Mouse (Mus musculus) left cerebral cortex, adult 2 months (tissue): Measurements from ENCODE around the gene Itga9. TPM values are rescaled to one million over a fixed set of nuclear protein-coding genes. Genes with fewer than 3 reads are reported as not detected.
A peak's percentile ranks its signal among the peaks of the same experiment; 100 is the strongest.

Source experiments
- DNase-seq, 2 experiments: peaks; one replicate each; pipeline ENCODE4 v3.0.0; 2021 to 2022; ENCODE audit warnings: low spot score in 2 of 2, mixed read lengths in 1 of 2; ENCODE audit errors: extremely low spot score in 1 of 2
- H3K27ac ChIP-seq: fragments of 200-600 bp; 2 replicates; pipeline ENCODE4 v1.8.1; 2022
- H3K4me3 ChIP-seq: fragments of 200-600 bp; 2 replicates; pipeline ENCODE4 v1.8.1; 2022
- CTCF ChIP-seq: fragments of 200-600 bp; IDR thresholded peaks from 2 replicates; pipeline ENCODE4 v1.8.1; 2022; ENCODE audit warnings: antibody characterized with exemption, mild to moderate bottlenecking, moderate library complexity
- intact Hi-C: fragments of 180-260 bp; cut with DNase I; formaldehyde crosslinking; loops from one replicate; pipeline ENCODE4 v1.15.1; 2025
- total RNA-seq, 2 experiments: library from RNA; stranded (reverse); gene quantifications; 2 replicates each; pipeline ENCODE4 v1.2.3; 2021

The Itga9 gene
- total RNA-seq, 2 experiments from 2014 or later, result 8.2 to 8.3 TPM

DNA sequence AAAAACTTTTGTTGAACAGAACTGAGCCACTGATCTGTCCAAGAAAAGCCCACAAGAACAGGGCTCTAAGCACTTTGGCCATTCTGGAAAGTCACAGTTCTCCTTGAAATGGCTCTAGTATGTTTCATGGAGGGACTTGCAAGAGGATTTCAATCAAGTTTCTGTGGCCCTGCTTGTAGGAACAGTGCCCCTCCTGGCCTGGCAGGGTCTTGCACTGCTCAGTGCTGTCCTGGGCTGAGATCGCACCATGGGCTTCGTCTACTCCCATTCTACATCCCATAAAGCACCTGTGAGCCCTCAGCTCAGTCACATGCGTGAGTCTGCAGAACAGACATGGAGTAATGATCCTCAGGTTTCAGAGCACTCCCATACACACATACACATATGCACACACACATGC is 96.7 kb downstream of the Itga9 start:
- no peak overlapping the region for H3K27ac ChIP-seq
- intact Hi-C loops, result no loop called here
- no peak for DNase-seq
- TF ChIP-seq CTCF, result no peak; the same call in 1 of the 2 replicates
- no peak overlapping the region for H3K4me3 ChIP-seq

DNA sequence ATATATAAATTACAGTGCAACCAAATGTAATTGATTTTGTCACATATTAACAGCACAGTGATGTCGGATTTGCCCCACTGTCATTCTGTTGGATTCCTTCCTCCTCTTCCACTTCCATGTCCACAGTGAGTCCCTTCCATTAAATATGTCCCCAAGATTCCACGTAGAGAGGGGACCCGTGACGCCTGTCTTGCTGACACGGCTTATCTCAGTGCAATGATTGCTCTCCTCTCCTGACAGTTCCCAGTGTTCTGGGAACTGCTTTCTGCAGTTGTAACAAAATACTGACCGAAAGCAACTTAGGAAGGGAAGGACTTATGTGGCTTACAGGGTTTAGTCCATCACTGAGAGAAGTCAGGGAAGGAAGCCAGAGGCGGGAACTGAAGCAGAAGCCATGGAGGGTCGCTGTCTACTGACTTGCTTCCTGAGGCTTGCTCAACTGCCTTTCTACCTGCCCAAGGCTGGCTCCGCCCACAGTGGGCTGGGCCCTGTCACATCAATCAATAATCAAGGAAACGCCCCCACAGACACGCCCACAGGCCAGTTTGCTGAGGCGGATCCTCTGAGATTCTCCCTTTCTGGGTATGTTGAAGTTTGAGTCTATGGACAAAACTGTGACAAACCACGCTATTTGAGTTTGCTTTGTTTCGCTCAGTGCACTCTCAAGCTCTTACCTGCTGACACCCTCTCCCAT is 99.0 kb downstream of the Itga9 start:
- Histone ChIP-seq H3K4me3 (no peak overlapping the region), H3K27ac (no peak overlapping the region)
- intact Hi-C loops, result no loop called here
- DNase-seq, result no peak
- TF ChIP-seq CTCF, result no peak

DNA sequence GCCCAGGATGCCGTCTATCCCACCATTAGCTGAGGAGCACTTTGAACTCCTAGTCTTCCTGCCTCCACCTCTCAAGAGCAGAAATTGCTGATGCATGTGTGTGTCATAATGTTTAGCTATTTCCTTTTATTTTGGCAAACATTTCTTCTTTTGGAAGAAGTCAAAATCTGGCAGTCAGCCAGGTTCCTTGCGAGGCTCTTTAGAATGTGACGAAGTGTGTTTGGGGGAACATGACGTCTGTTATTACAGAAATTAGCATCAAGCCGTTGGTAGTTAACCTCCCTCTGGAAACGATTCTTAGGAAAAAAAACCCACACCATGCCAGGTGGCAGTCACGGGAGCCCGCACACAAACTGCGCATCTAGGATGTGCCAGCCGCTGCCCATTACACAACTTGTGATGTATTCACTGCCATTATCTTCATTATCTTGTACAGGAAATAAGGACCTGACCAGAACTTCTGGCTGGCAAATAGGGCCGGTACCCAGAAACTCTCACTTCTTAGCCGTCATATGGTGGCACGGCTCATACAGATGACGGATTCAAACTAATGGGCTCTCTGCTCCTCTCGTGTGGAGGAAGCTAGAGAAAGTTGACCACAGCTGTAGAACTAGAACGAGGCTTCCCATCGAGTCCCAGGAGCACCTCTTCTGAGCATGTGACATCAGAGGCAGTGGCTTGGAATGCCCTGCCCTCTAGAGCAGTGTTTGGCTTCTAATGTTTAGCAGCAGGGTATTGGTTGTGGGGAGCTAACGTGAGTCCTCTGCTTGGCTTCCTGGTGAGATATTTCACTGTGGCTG is 99.9 kb downstream of the Itga9 start:
- no peak for TF ChIP-seq CTCF
- no peak overlapping the region for H3K27ac ChIP-seq
- peak; percentile 18 to 29 for DNase-seq
- H3K4me3 ChIP-seq, result no peak overlapping the region
- intact Hi-C loops, result no loop called here

DNA sequence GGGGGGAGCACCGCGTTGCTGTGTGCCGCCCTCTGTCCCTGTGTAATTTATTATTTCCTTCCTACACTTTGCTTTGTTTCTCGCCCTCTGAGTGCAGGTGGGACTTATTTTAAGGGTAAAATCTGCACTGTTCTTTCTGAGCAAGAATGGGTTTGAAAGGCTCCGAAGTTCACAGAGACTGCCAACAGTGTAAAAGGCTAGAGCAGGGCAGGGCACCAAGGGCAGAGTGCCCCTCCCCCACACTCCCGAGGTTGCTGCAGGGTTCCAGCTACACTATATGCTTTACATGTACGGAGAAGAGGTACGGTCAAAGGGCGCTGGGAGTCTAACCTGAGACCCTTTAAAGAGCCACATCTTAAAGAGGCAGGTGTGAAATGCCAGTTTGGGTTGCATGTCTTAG is 104.1 kb downstream of the Itga9 start:
- no peak overlapping the region for H3K4me3 ChIP-seq
- H3K27ac ChIP-seq, result no peak overlapping the region
- TF ChIP-seq CTCF, result no peak
- intact Hi-C loops, result no loop called here
- DNase-seq, result no peak

DNA sequence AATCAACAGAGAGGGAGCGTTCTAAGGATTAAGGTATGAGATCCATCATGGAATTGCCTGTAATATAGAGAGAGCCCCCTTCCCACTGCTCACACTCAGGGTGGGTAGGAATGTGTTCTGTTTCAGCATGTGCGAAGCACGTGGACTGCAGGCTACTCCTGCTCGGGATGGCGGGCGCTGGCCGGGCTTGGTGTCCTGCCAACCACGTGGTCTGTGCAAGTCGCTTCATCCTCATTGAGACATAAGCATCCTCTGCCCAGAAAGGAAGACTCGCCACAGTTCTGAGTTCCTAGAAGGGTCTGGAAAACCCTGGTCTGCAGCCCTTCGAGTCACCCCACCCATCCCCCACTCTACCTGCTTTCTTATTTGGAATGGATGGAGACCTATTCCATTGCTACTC is 105.3 kb downstream of the Itga9 start:
- Histone ChIP-seq H3K27ac (no peak overlapping the region), H3K4me3 (no peak overlapping the region)
- no peak for TF ChIP-seq CTCF
- no peak for DNase-seq
- intact Hi-C loops, result no loop called here

DNA sequence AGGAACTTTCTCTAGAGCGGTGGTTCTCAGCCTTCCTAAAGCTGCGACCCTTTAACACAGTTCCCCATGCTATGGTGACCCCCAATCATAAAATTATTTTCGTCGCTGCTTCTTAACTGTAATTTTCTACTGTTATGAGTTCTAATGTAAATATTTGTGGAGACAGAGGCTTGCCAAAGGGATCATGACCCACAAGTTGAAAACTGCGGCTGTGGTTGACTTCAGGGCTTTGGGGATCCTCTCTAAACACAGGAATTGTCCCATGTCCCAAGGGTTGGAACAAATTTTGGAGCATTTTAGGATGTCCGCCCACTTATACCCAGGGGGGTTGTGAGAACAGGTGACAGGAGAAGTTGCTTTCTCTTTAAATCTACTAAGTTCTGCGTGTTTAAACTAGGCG is 107.0 kb downstream of the Itga9 start:
- DNase-seq, result no peak
- TF ChIP-seq CTCF, result no peak
- Histone ChIP-seq H3K27ac (no peak overlapping the region), H3K4me3 (no peak overlapping the region)
- intact Hi-C loops, result no loop called here

DNA sequence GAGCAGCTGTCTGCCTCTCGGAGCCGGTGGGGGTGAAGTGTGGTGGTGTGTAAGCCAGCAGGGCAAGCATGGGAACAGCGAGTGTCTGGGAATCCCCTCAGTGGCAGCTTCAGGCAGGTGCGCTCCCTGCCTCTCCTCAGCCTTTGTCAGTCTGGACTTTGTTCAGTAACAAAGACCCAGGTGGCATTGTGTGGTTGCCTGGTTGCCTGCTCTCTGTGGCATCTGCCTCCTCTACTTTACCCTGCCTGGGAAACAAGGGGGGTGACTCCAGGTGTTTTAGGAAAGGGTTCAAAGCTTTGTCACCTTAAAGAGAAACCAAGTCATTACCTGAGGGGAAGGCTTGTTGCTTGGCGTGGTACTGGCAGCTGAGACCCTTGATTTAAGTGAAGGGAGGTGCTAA is 108.0 kb downstream of the Itga9 start:
- TF ChIP-seq CTCF, result no peak
- intact Hi-C loops, result no loop called here
- no peak for DNase-seq
- no peak overlapping the region for H3K27ac ChIP-seq
- no peak overlapping the region for H3K4me3 ChIP-seq

DNA sequence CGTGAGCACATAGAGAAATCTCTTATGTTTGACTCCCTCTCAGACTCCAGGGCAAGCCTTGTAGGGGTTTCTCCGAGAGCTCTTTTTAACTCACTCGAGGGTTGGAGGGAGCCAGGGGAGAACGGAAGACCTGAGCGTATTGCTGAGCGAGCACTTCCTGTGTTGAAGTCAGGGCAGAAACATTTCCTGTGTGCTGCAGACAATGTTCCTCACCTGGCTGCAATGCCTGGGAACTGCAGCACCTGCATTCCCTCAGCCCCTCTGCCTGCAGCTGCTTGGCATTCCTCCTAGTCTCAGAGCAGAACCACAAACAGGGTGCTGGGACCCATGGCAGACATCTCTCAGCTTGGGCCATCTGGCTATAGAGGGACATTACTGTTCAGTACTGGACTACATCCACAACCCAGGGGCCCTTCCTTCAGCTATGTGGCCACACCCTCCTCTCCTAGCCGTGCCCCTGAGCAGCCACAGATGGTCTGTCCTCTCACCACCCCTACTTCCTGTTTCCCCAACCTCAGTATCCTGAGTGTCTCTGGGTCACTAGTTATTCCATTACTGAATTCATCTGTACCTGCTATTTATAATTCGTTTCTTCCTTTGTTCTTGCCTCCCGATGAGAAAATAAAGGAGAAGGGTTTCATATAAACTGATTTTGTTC is 109.6 kb downstream of the Itga9 start:
- no peak for DNase-seq
- intact Hi-C loops, result no loop called here

DNA sequence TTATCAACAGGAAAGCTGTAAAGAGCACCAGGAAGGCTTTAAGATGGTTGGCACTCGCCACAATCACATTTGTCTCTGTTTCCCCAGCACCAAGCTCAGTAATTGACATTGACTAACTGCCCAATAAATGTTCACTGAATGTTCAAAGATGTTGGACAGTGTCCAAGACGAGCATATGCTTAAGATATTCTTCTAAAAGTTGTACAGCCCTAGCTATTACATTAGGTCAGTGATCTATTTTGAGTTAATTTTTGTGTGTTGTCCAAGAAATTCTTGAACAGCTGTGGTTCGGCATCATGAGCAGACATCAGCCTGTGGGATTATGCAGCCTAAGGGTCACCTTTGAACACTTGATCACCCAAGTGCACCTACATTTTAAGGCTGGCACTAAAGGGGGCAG is 110.9 kb downstream of the Itga9 start:
- DNase-seq, result no peak
- no peak overlapping the region for H3K4me3 ChIP-seq
- intact Hi-C loops, result no loop called here
- H3K27ac ChIP-seq, result no peak overlapping the region
- no peak for TF ChIP-seq CTCF

More for the DNA sequence above, 109.6 kb downstream of the Itga9 start:
- H3K4me3 ChIP-seq, result no peak overlapping the region
- H3K27ac ChIP-seq, result no peak overlapping the region
- TF ChIP-seq CTCF, result no peak

DNA sequence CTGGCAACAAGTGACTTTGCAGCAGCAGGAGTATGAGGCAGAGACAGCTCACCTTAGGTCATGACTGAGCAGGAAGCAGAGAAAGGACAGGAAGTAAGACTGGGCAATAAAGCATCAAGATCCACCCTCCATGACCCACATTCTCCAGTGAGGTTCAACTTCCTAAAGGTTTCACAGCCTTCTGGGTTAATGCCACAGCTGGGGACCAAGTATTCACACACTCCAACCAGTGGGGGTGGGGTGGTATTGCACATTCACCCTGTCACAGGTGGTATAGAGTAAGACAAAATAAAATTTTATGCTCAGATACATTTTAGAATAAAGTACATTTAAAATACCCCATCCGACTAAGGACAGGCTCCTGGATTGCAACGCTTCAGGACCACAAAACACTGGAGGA is 112.0 kb downstream of the Itga9 start:
- TF ChIP-seq CTCF, result no peak
- no peak for DNase-seq
- Histone ChIP-seq H3K27ac (no peak overlapping the region), H3K4me3 (no peak overlapping the region)
- intact Hi-C loops, result no loop called here

DNA sequence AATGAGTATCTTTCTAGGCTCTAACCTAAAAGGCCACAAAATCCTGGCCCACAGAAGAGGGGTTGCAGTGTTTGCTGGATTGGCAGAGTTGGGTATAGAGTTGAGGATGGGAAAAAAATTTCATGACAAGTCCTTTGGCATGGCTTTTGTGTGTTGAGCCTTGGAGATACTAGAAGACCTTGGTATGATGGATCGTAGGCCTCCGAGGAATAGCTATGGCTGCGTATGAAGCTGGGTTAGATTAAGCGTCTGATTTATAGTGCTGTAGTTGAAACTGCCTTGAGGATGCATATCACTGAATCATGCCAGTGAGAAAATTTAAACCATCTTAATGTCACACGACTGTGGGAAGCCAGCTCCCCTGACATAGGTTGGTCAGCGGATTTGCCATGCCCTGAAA is 114.6 kb downstream of the Itga9 start:
- intact Hi-C loops, result no loop called here

DNA sequence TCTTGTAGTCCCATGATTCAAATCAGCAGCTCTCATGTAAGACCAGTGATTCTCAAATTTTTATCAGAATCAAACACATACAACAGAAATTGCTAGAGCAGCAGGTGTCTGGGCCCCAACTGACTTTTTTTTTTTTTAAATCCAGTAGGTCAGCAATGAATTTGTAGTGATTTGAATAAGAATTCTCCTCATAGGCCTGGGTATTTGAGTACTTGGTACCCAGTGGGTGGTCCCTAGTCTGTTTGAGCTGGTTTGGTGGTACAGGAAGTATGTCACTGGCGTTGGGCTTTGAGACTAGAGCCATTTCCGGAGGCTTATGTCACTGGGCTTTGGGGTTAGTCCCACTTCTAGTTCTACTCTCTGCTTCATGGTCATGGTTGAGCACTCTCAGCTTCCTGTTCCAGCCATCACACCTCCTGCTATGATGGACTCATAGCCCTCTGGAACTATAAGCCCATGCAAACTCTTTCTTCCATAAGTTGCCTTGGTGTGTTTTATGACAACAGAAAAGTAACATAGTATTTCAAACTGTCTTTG is 116.4 kb downstream of the Itga9 start:
- no peak for DNase-seq
- intact Hi-C loops, result no loop called here
- no peak for TF ChIP-seq CTCF
- Histone ChIP-seq H3K27ac (no peak overlapping the region), H3K4me3 (no peak overlapping the region)

More for the DNA sequence above, 114.6 kb downstream of the Itga9 start:
- TF ChIP-seq CTCF, result no peak
- no peak overlapping the region for H3K27ac ChIP-seq
- no peak overlapping the region for H3K4me3 ChIP-seq
- DNase-seq, result no peak
